Mouse (Mus musculus): ENCODE measurements around the gene Ano8. TPM values are rescaled to one million over a fixed set of nuclear protein-coding genes. Genes with fewer than 3 reads are reported as not detected.

The Ano8 gene
- polyA plus RNA-seq, 1 experiment from 2014 or later = 1.1 TPM

- 62% methylated on average over 15 of the region's 15 CpGs for WGBS
- H3K9ac ChIP-seq (replicated peaks; ENCODE audit: low read depth) = no peak overlapping the region
- no peaks in the 10 kb centered on the region for H3K36me3 ChIP-seq (ENCODE audit: insufficient read depth, low read length)
- DNase-seq (ENCODE audit: low spot score) = peak; percentile 42
- TF ChIP-seq CTCF (IDR thresholded peaks at IDR 0.05) = no peak
- TF ChIP-seq EP300 (IDR thresholded peaks at IDR 0.05) = no peak
- no peak overlapping the region for H3K4me3 ChIP-seq (ENCODE audit: low read depth, low read length)
- no peak overlapping the region for H3K27ac ChIP-seq (ENCODE audit: low read length)
- ATAC-seq = 0 out of 2 replicates have a peak, but pooled peaks have one; percentile 5
- H3K9me3 ChIP-seq (ENCODE audit: low read length) = no peaks in the 10 kb centered on the region
- H3K4me1 ChIP-seq (ENCODE audit: insufficient read depth, low read depth, low read length) = no peaks in the 10 kb centered on the region
- H3K4me2 ChIP-seq (replicated peaks; ENCODE audit: low read depth, low read length) = no peak overlapping the region
- 0 out of 2 replicates have a peak, but pooled peaks cover 4% of the 10 kb centered on the region for H3K27me3 ChIP-seq (replicated peaks; ENCODE audit: insufficient read depth, low read length)
Measured at GRCm38 (mm10) chr8:71513018-71513754, 27.4 kb upstream of the Ano8 start.

- ATAC-seq (peak; percentile 88), DNase-seq (ENCODE audit: low spot score) (peak; percentile 73)
- Histone ChIP-seq H3K27me3 (replicated peaks; ENCODE audit: insufficient read depth, low read length) (peaks cover 14% of the 10 kb centered on the region), H3K9ac (replicated peaks; ENCODE audit: low read depth) (no peak within 1 kb of the TSS), H3K4me2 (replicated peaks; ENCODE audit: low read depth, low read length) (peak within 1 kb of the TSS; percentile 43), H3K36me3 (ENCODE audit: insufficient read depth, low read length) (no peaks in the 10 kb centered on the region), H3K9me3 (ENCODE audit: low read length) (no peaks in the 10 kb centered on the region), H3K27ac (ENCODE audit: low read length) (no peak within 1 kb of the TSS), H3K4me1 (ENCODE audit: insufficient read depth, low read depth, low read length) (no peaks in the 10 kb centered on the region), H3K4me3 (ENCODE audit: low read depth, low read length) (peak within 1 kb of the TSS; percentile 35)
- no peak; the same call in 1 of the 2 replicates for TF ChIP-seq CTCF (IDR thresholded peaks at IDR 0.05)
- TF ChIP-seq EP300 (IDR thresholded peaks at IDR 0.05) = peak; percentile 86
- WGBS = 13% methylated on average over 14 of the region's 14 CpGs
Measured at GRCm38 (mm10) chr8:71511644-71512043, 25.9 kb upstream of the Ano8 start, which contains the start of gene Plvap. TSS of gene Plvap (minus strand) at chr8:71511752.

GRCm38 (mm10) chr8:71509316-71509715 is 23.6 kb upstream of the Ano8 start:
- H3K9me3 ChIP-seq (ENCODE audit: low read length) = no peaks in the 10 kb centered on the region
- no peak for TF ChIP-seq CTCF (IDR thresholded peaks at IDR 0.05)
- TF ChIP-seq EP300 (IDR thresholded peaks at IDR 0.05) = no peak
- 70% methylated on average over 2 of the region's 2 CpGs for WGBS
- H3K4me3 ChIP-seq (ENCODE audit: low read depth, low read length) = no peak overlapping the region
- no peaks in the 10 kb centered on the region for H3K36me3 ChIP-seq (ENCODE audit: insufficient read depth, low read length)
- ATAC-seq (no peak), DNase-seq (ENCODE audit: low spot score) (no peak)
- H3K27me3 ChIP-seq (replicated peaks; ENCODE audit: insufficient read depth, low read length) = peaks cover 14% of the 10 kb centered on the region
- H3K4me1 ChIP-seq (ENCODE audit: insufficient read depth, low read depth, low read length) = no peaks in the 10 kb centered on the region
- 0 out of 2 replicates have a peak overlapping the region, but pooled peaks have one; percentile 43 for H3K4me2 ChIP-seq (replicated peaks; ENCODE audit: low read depth, low read length)
- H3K27ac ChIP-seq (ENCODE audit: low read length) = no peak overlapping the region
- H3K9ac ChIP-seq (replicated peaks; ENCODE audit: low read depth) = no peak overlapping the region

- DNase-seq (ENCODE audit: low spot score) (peak; percentile 86), ATAC-seq (peak; percentile 64)
- peak overlapping the region; percentile 54 for H3K4me2 ChIP-seq (replicated peaks; ENCODE audit: low read depth, low read length)
- no peaks in the 10 kb centered on the region for H3K36me3 ChIP-seq (ENCODE audit: insufficient read depth, low read length)
- WGBS = under 1% methylated on average over 60 of the region's 61 CpGs
- no peak for TF ChIP-seq EP300 (IDR thresholded peaks at IDR 0.05)
- no peak overlapping the region for H3K27ac ChIP-seq (ENCODE audit: low read length)
- H3K4me1 ChIP-seq (ENCODE audit: insufficient read depth, low read depth, low read length) = no peaks in the 10 kb centered on the region
- H3K27me3 ChIP-seq (replicated peaks; ENCODE audit: insufficient read depth, low read length) = peaks cover 14% of the 10 kb centered on the region
- no peak overlapping the region for H3K9ac ChIP-seq (replicated peaks; ENCODE audit: low read depth)
- peak overlapping the region; percentile 33 for H3K4me3 ChIP-seq (ENCODE audit: low read depth, low read length)
- H3K9me3 ChIP-seq (ENCODE audit: low read length) = no peaks in the 10 kb centered on the region
Measured at GRCm38 (mm10) chr8:71507589-71508104, 21.9 kb upstream of the Ano8 start.

GRCm38 (mm10) chr8:71505979-71506378 is 20.2 kb upstream of the Ano8 start:
- H3K9me3 ChIP-seq (ENCODE audit: low read length) = no peaks in the 10 kb centered on the region
- no peak overlapping the region for H3K9ac ChIP-seq (replicated peaks; ENCODE audit: low read depth)
- no peak for TF ChIP-seq CTCF (IDR thresholded peaks at IDR 0.05)
- no peak for TF ChIP-seq EP300 (IDR thresholded peaks at IDR 0.05)
- no peak for ATAC-seq
- H3K4me1 ChIP-seq (ENCODE audit: insufficient read depth, low read depth, low read length) = no peaks in the 10 kb centered on the region
- H3K36me3 ChIP-seq (ENCODE audit: insufficient read depth, low read length) = no peaks in the 10 kb centered on the region
- no peak overlapping the region for H3K27ac ChIP-seq (ENCODE audit: low read length)
- WGBS = 63% methylated on average over 4 of the region's 4 CpGs
- no peak for DNase-seq (ENCODE audit: low spot score)
- H3K4me2 ChIP-seq (replicated peaks; ENCODE audit: low read depth, low read length) = no peak overlapping the region
- H3K4me3 ChIP-seq (ENCODE audit: low read depth, low read length) = no peak overlapping the region
- H3K27me3 ChIP-seq (replicated peaks; ENCODE audit: insufficient read depth, low read length) = peaks cover 14% of the 10 kb centered on the region

GRCm38 (mm10) chr8:71505326-71505725 is 19.6 kb upstream of the Ano8 start:
- no peaks in the 10 kb centered on the region for H3K36me3 ChIP-seq (ENCODE audit: insufficient read depth, low read length)
- peaks cover 14% of the 10 kb centered on the region for H3K27me3 ChIP-seq (replicated peaks; ENCODE audit: insufficient read depth, low read length)
- TF ChIP-seq CTCF (IDR thresholded peaks at IDR 0.05) (no peak), EP300 (IDR thresholded peaks at IDR 0.05) (no peak)
- 90% methylated on average over 4 of the region's 4 CpGs for WGBS
- no peak overlapping the region for H3K4me3 ChIP-seq (ENCODE audit: low read depth, low read length)
- H3K9me3 ChIP-seq (ENCODE audit: low read length) = no peaks in the 10 kb centered on the region
- no peak overlapping the region for H3K4me2 ChIP-seq (replicated peaks; ENCODE audit: low read depth, low read length)
- H3K27ac ChIP-seq (ENCODE audit: low read length) = no peak overlapping the region
- H3K9ac ChIP-seq (replicated peaks; ENCODE audit: low read depth) = no peak overlapping the region
- DNase-seq (ENCODE audit: low spot score) (no peak), ATAC-seq (no peak)
- H3K4me1 ChIP-seq (ENCODE audit: insufficient read depth, low read depth, low read length) = no peaks in the 10 kb centered on the region

Measured in lung, postnatal 0 days (tissue).